Mouse (Mus musculus) layer of hippocampus, postnatal 25 days (tissue): ENCODE measurements around the gene D630003M21Rik. TPM values are rescaled to one million over a fixed set of nuclear protein-coding genes. Genes with fewer than 3 reads are reported as not detected.

ENCODE experiments used
- DNase-seq, 2 experiments: peaks; one replicate each; pipeline ENCODE4 v3.0.0; 2022; ENCODE audit warnings: mixed read lengths in 2 of 2, low spot score in 1 of 2; ENCODE audit errors: extremely low spot score in 1 of 2
- total RNA-seq, 2 experiments: library from RNA; stranded (reverse); gene quantifications; 2 replicates each; pipeline ENCODE4 v1.2.3; 2021

Gene D630003M21Rik
- total RNA-seq: 1 to 10 TPM; 3.7 to 4.2 TPM

- no peak for DNase-seq
These were observed at the start of gene D630003M21Rik for GRCm38 (mm10) chr2:158228670-158229502. TSS of gene D630003M21Rik (minus strand) at chr2:158229222.

- DNase-seq: no peak
These were observed 47.9 kb upstream of the D630003M21Rik start for GRCm38 (mm10) chr2:158276878-158277277.

- no peak for DNase-seq
These were observed 47.4 kb upstream of the D630003M21Rik start for GRCm38 (mm10) chr2:158276451-158276850.

GRCm38 (mm10) chr2:158275811-158276210, 46.8 kb upstream of the D630003M21Rik start:
- DNase-seq: no peak

GRCm38 (mm10) chr2:158275349-158275748, 46.3 kb upstream of the D630003M21Rik start:
- no peak for DNase-seq

GRCm38 (mm10) chr2:158273646-158274045, 44.6 kb upstream of the D630003M21Rik start:
- DNase-seq: no peak

GRCm38 (mm10) chr2:158270017-158270416, 41.0 kb upstream of the D630003M21Rik start:
- DNase-seq: no peak

GRCm38 (mm10) chr2:158264877-158265276, 35.9 kb upstream of the D630003M21Rik start:
- DNase-seq: no peak

- no peak for DNase-seq
These were observed 30.5 kb upstream of the D630003M21Rik start for GRCm38 (mm10) chr2:158259498-158259897.

GRCm38 (mm10) chr2:158258781-158259180, 29.8 kb upstream of the D630003M21Rik start:
- DNase-seq: peak; percentile 36 to 66

GRCm38 (mm10) chr2:158258005-158258418, 29.0 kb upstream of the D630003M21Rik start, which contains the start of gene Bpi:
TSS of gene Bpi (plus strand) at chr2:158258094.
- no peak for DNase-seq

GRCm38 (mm10) chr2:158256894-158257293, 27.9 kb upstream of the D630003M21Rik start:
- no peak for DNase-seq

GRCm38 (mm10) chr2:158253806-158254205, 24.8 kb upstream of the D630003M21Rik start:
- DNase-seq: no peak

GRCm38 (mm10) chr2:158250558-158250957, 21.5 kb upstream of the D630003M21Rik start:
- no peak for DNase-seq

- no peak for DNase-seq
These were observed 19.3 kb upstream of the D630003M21Rik start for GRCm38 (mm10) chr2:158248318-158248717.

- DNase-seq: no peak
These were observed 18.8 kb upstream of the D630003M21Rik start for GRCm38 (mm10) chr2:158247852-158248251.

- DNase-seq: no peak
These were observed 16.2 kb upstream of the D630003M21Rik start for GRCm38 (mm10) chr2:158245072-158245817.

- DNase-seq: no peak
These were observed 14.3 kb upstream of the D630003M21Rik start for GRCm38 (mm10) chr2:158243129-158243870.

- DNase-seq: peak in 1 of 2 experiments; percentile 36
These were observed 13.3 kb upstream of the D630003M21Rik start for GRCm38 (mm10) chr2:158242170-158242896.
